Mouse (Mus musculus) E14TG2a.4 (cell line): Measurements from ENCODE around the gene Pkd1l1.

Source experiments
- CTCF ChIP-seq: conservative IDR thresholded peaks from 2 replicates; pipeline ENCODE4 v1.5.1; 2014; ENCODE audit warnings: low read length
- NANOG ChIP-seq: IDR thresholded peaks from 2 replicates; pipeline ENCODE4 v1.6.1; 2014; ENCODE audit warnings: borderline replicate concordance, low read length, mixed read lengths
- POU5F1 ChIP-seq: IDR thresholded peaks from 2 replicates; pipeline ENCODE4 v1.6.1; 2014; ENCODE audit warnings: low read length, borderline replicate concordance

DNA sequence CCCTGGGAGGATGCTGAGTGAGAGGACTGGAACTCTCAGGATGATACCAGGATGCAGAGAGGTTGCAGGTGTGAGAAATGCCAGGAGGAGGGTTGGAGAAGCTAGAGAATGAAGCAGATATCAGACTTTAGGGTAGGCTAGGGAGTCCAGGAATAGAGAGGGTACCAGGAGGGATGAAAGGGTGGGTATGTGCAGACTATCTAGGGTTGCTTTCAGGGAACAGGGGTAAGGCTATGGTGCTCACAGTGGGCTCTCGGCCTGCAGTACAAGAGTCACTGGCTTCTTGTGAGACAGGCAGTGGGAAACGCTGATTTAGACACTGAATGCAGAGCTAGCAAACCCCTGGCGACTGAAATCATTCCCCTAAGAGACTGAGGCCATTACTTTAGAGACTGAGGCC is at the start of gene Pkd1l1:
- TF ChIP-seq CTCF = no peak
- no peak for TF ChIP-seq NANOG
- no peak for TF ChIP-seq POU5F1
